Mouse (Mus musculus): ENCODE results near the gene Fam161b. TPM values are rescaled to one million over a fixed set of nuclear protein-coding genes. Genes with fewer than 3 reads are reported as not detected.

Fam161b gene
- polyA plus RNA-seq, 1 experiment from 2014 or later, result 5.2 TPM

- Histone ChIP-seq H3K27me3 (ENCODE audit: control insufficient read depth, insufficient read depth, low read depth, low read length) (no peaks in the 10 kb centered on the region), H3K9ac (ENCODE audit: low read length) (no peak overlapping the region), H3K4me2 (ENCODE audit: low read depth, low read length) (no peak overlapping the region), H3K36me3 (ENCODE audit: control insufficient read depth, insufficient read depth, low read length) (no peaks in the 10 kb centered on the region), H3K9me3 (ENCODE audit: control insufficient read depth, low read length) (no peaks in the 10 kb centered on the region), H3K4me3 (ENCODE audit: low read length) (no peak overlapping the region), H3K4me1 (replicated peaks; ENCODE audit: control insufficient read depth, insufficient read depth, low read length) (no peaks in the 10 kb centered on the region; the same call in 1 of the 2 replicates), H3K27ac (ENCODE audit: low read length) (no peak overlapping the region)
- WGBS, result 42% methylated on average over 9 of the region's 9 CpGs
- no peak for ATAC-seq (ENCODE audit: low read depth)
Measured at GRCm38 (mm10) chr12:84399663-84400062, 38.0 kb upstream of the Fam161b start.

DNA sequence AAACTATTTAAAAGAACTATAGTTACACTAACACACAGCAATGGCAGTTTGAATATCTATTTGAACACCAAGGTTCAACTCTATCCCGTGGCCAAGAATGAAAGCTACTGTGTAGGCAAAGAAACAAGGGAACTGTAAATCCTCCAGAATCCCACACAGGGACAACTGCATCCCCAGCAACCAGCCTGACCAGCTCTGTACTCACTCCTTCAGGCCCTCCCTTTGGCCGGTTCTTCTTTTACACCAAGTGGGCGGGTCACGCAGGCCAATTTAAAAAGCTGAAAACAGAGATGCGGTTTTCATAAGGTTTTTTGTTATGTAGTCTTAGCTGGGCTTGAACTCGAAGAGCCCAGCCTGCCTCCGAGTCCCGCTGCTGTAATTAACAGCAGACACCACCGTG lies 37.5 kb upstream of the Fam161b start:
- no peak for ATAC-seq (ENCODE audit: low read depth)
- H3K4me3 ChIP-seq (ENCODE audit: low read length), result no peak overlapping the region
- H3K36me3 ChIP-seq (ENCODE audit: control insufficient read depth, insufficient read depth, low read length), result no peaks in the 10 kb centered on the region
- no peaks in the 10 kb centered on the region; the same call in 1 of the 2 replicates for H3K4me1 ChIP-seq (replicated peaks; ENCODE audit: control insufficient read depth, insufficient read depth, low read length)
- no peaks in the 10 kb centered on the region for H3K27me3 ChIP-seq (ENCODE audit: control insufficient read depth, insufficient read depth, low read depth, low read length)
- H3K4me2 ChIP-seq (ENCODE audit: low read depth, low read length), result no peak overlapping the region
- WGBS, result 66% methylated on average over 9 of the region's 9 CpGs
- H3K9me3 ChIP-seq (ENCODE audit: control insufficient read depth, low read length), result no peaks in the 10 kb centered on the region
- no peak overlapping the region for H3K27ac ChIP-seq (ENCODE audit: low read length)
- H3K9ac ChIP-seq (ENCODE audit: low read length), result no peak overlapping the region

GRCm38 (mm10) chr12:84398629-84399028 lies 37.0 kb upstream of the Fam161b start:
- Histone ChIP-seq H3K9ac (ENCODE audit: low read length) (no peak overlapping the region), H3K4me1 (replicated peaks; ENCODE audit: control insufficient read depth, insufficient read depth, low read length) (no peaks in the 10 kb centered on the region; the same call in 1 of the 2 replicates), H3K27me3 (ENCODE audit: control insufficient read depth, insufficient read depth, low read depth, low read length) (no peaks in the 10 kb centered on the region), H3K9me3 (ENCODE audit: control insufficient read depth, low read length) (no peaks in the 10 kb centered on the region), H3K36me3 (ENCODE audit: control insufficient read depth, insufficient read depth, low read length) (no peaks in the 10 kb centered on the region), H3K27ac (ENCODE audit: low read length) (no peak overlapping the region), H3K4me3 (ENCODE audit: low read length) (no peak overlapping the region), H3K4me2 (ENCODE audit: low read depth, low read length) (no peak overlapping the region)
- WGBS, result 69% methylated on average over 5 of the region's 5 CpGs
- no peak for ATAC-seq (ENCODE audit: low read depth)

DNA sequence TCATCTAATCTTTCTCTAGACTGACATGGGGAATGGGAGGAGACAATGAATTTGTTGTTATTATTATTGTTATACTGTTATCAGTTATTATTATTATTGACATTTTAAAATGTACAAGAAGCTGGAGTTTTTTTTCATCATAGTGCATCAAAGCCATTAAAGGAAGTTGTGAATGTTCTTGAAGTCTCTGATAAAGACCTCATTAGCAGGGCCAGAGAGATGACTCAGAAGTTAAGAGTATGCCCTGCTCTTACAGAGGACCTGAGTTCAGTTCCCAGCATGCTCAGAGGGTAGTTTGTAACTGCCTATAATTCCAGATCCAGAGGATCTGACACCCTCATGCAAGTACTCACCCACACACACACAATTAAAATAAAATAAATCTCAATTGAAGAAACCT lies 36.1 kb upstream of the Fam161b start:
- H3K36me3 ChIP-seq (ENCODE audit: control insufficient read depth, insufficient read depth, low read length), result no peaks in the 10 kb centered on the region
- no peaks in the 10 kb centered on the region; the same call in 1 of the 2 replicates for H3K4me1 ChIP-seq (replicated peaks; ENCODE audit: control insufficient read depth, insufficient read depth, low read length)
- no peak overlapping the region for H3K4me3 ChIP-seq (ENCODE audit: low read length)
- H3K27me3 ChIP-seq (ENCODE audit: control insufficient read depth, insufficient read depth, low read depth, low read length), result no peaks in the 10 kb centered on the region
- no peak for ATAC-seq (ENCODE audit: low read depth)
- H3K9me3 ChIP-seq (ENCODE audit: control insufficient read depth, low read length), result no peaks in the 10 kb centered on the region
- H3K4me2 ChIP-seq (ENCODE audit: low read depth, low read length), result no peak overlapping the region
- no peak overlapping the region for H3K27ac ChIP-seq (ENCODE audit: low read length)
- H3K9ac ChIP-seq (ENCODE audit: low read length), result no peak overlapping the region

- Histone ChIP-seq H3K9me3 (ENCODE audit: control insufficient read depth, low read length) (no peaks in the 10 kb centered on the region), H3K27me3 (ENCODE audit: control insufficient read depth, insufficient read depth, low read depth, low read length) (no peaks in the 10 kb centered on the region), H3K4me3 (ENCODE audit: low read length) (no peak overlapping the region), H3K27ac (ENCODE audit: low read length) (no peak overlapping the region), H3K4me1 (replicated peaks; ENCODE audit: control insufficient read depth, insufficient read depth, low read length) (no peaks in the 10 kb centered on the region; the same call in 1 of the 2 replicates), H3K9ac (ENCODE audit: low read length) (no peak overlapping the region), H3K4me2 (ENCODE audit: low read depth, low read length) (no peak overlapping the region), H3K36me3 (ENCODE audit: control insufficient read depth, insufficient read depth, low read length) (no peaks in the 10 kb centered on the region)
- 77% methylated on average over 14 of the region's 14 CpGs for WGBS
- no peak for ATAC-seq (ENCODE audit: low read depth)
Measured at GRCm38 (mm10) chr12:84396947-84397679, 35.5 kb upstream of the Fam161b start.

GRCm38 (mm10) chr12:84393847-84394246 lies 32.2 kb upstream of the Fam161b start:
- Histone ChIP-seq H3K27me3 (ENCODE audit: control insufficient read depth, insufficient read depth, low read depth, low read length) (no peaks in the 10 kb centered on the region), H3K27ac (ENCODE audit: low read length) (no peak overlapping the region), H3K4me2 (ENCODE audit: low read depth, low read length) (no peak overlapping the region), H3K4me1 (replicated peaks; ENCODE audit: control insufficient read depth, insufficient read depth, low read length) (no peaks in the 10 kb centered on the region), H3K9me3 (ENCODE audit: control insufficient read depth, low read length) (no peaks in the 10 kb centered on the region), H3K36me3 (ENCODE audit: control insufficient read depth, insufficient read depth, low read length) (no peaks in the 10 kb centered on the region), H3K9ac (ENCODE audit: low read length) (no peak overlapping the region), H3K4me3 (ENCODE audit: low read length) (no peak overlapping the region)
- WGBS, result 83% methylated on average over 5 of the region's 5 CpGs
- no peak for ATAC-seq (ENCODE audit: low read depth)

GRCm38 (mm10) chr12:84392681-84393080 lies 31.0 kb upstream of the Fam161b start:
- ATAC-seq (ENCODE audit: low read depth), result no peak
- Histone ChIP-seq H3K27ac (ENCODE audit: low read length) (no peak overlapping the region), H3K4me3 (ENCODE audit: low read length) (no peak overlapping the region), H3K4me2 (ENCODE audit: low read depth, low read length) (no peak overlapping the region), H3K9ac (ENCODE audit: low read length) (no peak overlapping the region), H3K27me3 (ENCODE audit: control insufficient read depth, insufficient read depth, low read depth, low read length) (no peaks in the 10 kb centered on the region), H3K36me3 (ENCODE audit: control insufficient read depth, insufficient read depth, low read length) (no peaks in the 10 kb centered on the region), H3K4me1 (replicated peaks; ENCODE audit: control insufficient read depth, insufficient read depth, low read length) (no peaks in the 10 kb centered on the region), H3K9me3 (ENCODE audit: control insufficient read depth, low read length) (no peaks in the 10 kb centered on the region)
- WGBS, result 96% methylated on average over 4 of the region's 4 CpGs

- no peak for ATAC-seq (ENCODE audit: low read depth)
- Histone ChIP-seq H3K36me3 (ENCODE audit: control insufficient read depth, insufficient read depth, low read length) (no peaks in the 10 kb centered on the region), H3K4me2 (ENCODE audit: low read depth, low read length) (no peak overlapping the region), H3K27ac (ENCODE audit: low read length) (no peak overlapping the region), H3K4me3 (ENCODE audit: low read length) (no peak overlapping the region), H3K4me1 (replicated peaks; ENCODE audit: control insufficient read depth, insufficient read depth, low read length) (peaks cover 5% of the 10 kb centered on the region), H3K9ac (ENCODE audit: low read length) (no peak overlapping the region), H3K27me3 (ENCODE audit: control insufficient read depth, insufficient read depth, low read depth, low read length) (no peaks in the 10 kb centered on the region), H3K9me3 (ENCODE audit: control insufficient read depth, low read length) (no peaks in the 10 kb centered on the region)
- 79% methylated on average over 6 of the region's 6 CpGs for WGBS
Measured at GRCm38 (mm10) chr12:84390336-84390735, 28.7 kb upstream of the Fam161b start.

GRCm38 (mm10) chr12:84388774-84389400 lies 27.3 kb upstream of the Fam161b start:
- H3K36me3 ChIP-seq (ENCODE audit: control insufficient read depth, insufficient read depth, low read length), result no peaks in the 10 kb centered on the region
- H3K4me3 ChIP-seq (ENCODE audit: low read length), result no peak overlapping the region
- H3K4me2 ChIP-seq (ENCODE audit: low read depth, low read length), result 0 out of 2 replicates have a peak overlapping the region, but pooled peaks have one; percentile 12
- no peak for ATAC-seq (ENCODE audit: low read depth)
- no peaks in the 10 kb centered on the region for H3K27me3 ChIP-seq (ENCODE audit: control insufficient read depth, insufficient read depth, low read depth, low read length)
- H3K27ac ChIP-seq (ENCODE audit: low read length), result no peak overlapping the region
- no peaks in the 10 kb centered on the region for H3K9me3 ChIP-seq (ENCODE audit: control insufficient read depth, low read length)
- 60% methylated on average over 14 of the region's 14 CpGs for WGBS
- H3K4me1 ChIP-seq (replicated peaks; ENCODE audit: control insufficient read depth, insufficient read depth, low read length), result peaks cover 12% of the 10 kb centered on the region
- H3K9ac ChIP-seq (ENCODE audit: low read length), result no peak overlapping the region

Measured in lung, embryonic 16.5 days (tissue).